ENCODE assay signal across 12 mouse cellular contexts in the genomic region with DNA sequence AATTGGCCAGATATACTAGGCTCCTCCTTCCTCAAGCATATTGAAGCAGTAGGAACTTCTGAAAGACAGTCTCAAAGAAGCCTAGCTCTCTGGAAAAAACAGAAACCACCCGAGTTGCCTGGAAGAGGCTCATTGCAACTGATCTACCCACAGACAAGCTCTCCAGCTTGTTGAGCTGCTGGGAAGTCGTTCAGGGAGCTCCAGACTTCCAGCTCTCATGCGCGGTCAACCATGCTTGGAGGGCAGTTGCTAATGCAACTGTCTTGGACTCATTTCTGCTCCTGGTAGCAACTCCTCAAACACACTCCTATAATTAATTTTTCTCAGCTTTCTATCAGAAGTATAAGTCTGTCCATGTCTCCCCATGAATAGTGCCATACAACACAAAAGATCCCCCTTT.
"Had no signal": no experiment of that assay in that cellular context is flagged by ENCODE, and none has a peak within 500 bp of the region (broad histone marks: within the 10 kb centered on the region; RNA-seq: fewer than 3 reads in every experiment).

No protein-coding gene starts in this region.

- DNase-seq: retina, postnatal 1 day; right cerebral cortex, adult 18-20 months; right cerebral cortex, postnatal 14 days; right cerebral cortex, postnatal 25 days; right cerebral cortex, postnatal 4 days; spleen, adult 18-20 months; thymus, adult 18-20 months; thymus, adult 2 months; thymus, postnatal 14 days; thymus, postnatal 25 days; thymus, postnatal 36 days; thymus, postnatal 4 days had no signal
